Mouse (Mus musculus) left cerebral cortex, adult 8-10 months (tissue): ENCODE data around the gene Olfr544. TPM values are rescaled to one million over a fixed set of nuclear protein-coding genes. Genes with fewer than 3 reads are reported as not detected.

ENCODE experiments used
- DNase-seq, 2 experiments: peaks; one replicate each; pipeline ENCODE4 v3.0.0; 2022; ENCODE audit warnings: low spot score in 2 of 2
- total RNA-seq, 4 experiments: library from RNA; stranded (reverse); gene quantifications; 2 replicates each; pipeline ENCODE4 v1.2.4; 2022

Gene Olfr544
- total RNA-seq, 4 experiments from 2014 or later: not detected

GRCm38 (mm10) chr7:102478425-102478824 is 9.7 kb downstream of the Olfr544 start:
- no peak for DNase-seq

GRCm38 (mm10) chr7:102477377-102477776 is 10.7 kb downstream of the Olfr544 start:
- DNase-seq: no peak

GRCm38 (mm10) chr7:102476601-102477000 is 11.5 kb downstream of the Olfr544 start:
- no peak for DNase-seq

DNA sequence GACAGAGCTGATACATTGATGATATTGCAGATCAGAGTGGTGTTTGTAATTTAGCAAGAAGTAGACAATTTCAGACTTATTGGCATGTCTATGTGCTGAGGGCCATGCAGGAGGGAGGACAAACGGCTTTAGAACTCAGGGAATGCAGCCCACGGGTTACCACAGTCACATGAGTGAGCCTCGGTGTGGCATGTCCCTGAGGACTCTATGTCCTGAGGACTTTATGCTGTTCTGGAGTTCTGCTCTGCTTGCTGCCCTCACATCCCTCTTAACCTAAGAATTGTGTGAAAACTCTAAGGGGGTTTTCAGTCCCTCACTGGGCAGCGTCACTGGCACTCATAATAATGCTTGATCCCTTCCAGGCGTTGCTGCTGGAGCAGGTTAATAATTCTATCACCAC is 15.4 kb downstream of the Olfr544 start:
- no peak for DNase-seq

DNA sequence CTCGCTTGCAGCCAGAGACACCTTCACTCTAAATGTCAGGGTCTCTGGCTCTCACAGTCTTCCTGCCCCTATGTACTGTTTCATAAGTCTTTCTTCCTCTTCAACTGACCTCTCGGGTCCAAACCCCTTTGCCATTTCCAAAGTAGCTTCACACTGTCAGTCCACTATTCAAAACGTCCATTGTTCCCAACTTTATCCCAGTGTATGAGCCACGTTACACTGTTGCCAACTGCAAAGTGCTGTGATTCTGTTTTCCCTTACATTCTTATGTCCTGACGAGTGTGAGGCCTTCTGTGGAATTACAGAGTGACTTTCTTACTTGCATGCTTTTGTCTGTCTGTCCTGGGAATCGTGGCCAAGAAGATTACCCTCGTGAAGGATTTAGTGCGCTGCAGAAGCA is 20.5 kb downstream of the Olfr544 start:
- no peak for DNase-seq

GRCm38 (mm10) chr7:102458618-102459380 is 29.3 kb downstream of the Olfr544 start:
- DNase-seq: no peak

DNA sequence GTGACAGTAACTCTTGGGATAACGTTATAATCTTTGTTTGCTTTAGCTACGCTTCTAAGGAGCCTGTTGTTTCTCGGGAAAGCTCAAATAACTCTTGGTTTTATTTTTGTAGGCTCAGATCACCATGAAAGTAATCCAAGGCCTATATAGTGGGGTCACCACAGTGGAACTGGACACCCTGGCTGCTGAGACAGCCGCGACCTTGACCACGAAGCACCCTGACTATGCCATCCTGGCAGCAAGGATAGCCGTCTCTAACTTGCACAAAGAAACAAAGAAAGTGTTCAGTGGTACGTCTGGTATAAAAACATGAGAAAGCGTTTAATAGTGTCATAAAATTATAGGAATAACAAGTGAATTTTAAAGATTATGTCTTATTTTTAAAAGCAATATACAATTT is 41.7 kb downstream of the Olfr544 start:
- DNase-seq: no peak

GRCm38 (mm10) chr7:102444301-102444700 is 43.8 kb downstream of the Olfr544 start:
- no peak for DNase-seq

DNA sequence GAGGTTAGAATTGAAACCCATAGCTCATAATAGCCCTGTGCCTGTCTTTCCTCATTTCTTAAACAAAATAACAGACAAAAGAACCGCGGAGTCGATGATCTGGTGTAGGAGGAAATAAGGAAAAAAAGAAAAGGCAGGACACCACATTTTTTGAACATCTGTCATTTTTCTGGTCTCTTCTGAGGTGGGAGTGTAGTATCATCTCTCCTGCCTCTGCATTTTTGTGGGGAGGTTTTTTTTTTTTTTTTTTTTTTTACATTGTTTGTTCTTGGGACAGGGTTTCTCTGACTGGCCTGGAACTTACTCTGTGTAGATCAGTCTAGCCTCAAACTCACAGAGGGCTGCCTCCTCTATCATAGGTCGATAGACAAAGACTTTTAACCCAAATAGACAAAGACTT is 45.7 kb downstream of the Olfr544 start:
- no peak for DNase-seq

DNA sequence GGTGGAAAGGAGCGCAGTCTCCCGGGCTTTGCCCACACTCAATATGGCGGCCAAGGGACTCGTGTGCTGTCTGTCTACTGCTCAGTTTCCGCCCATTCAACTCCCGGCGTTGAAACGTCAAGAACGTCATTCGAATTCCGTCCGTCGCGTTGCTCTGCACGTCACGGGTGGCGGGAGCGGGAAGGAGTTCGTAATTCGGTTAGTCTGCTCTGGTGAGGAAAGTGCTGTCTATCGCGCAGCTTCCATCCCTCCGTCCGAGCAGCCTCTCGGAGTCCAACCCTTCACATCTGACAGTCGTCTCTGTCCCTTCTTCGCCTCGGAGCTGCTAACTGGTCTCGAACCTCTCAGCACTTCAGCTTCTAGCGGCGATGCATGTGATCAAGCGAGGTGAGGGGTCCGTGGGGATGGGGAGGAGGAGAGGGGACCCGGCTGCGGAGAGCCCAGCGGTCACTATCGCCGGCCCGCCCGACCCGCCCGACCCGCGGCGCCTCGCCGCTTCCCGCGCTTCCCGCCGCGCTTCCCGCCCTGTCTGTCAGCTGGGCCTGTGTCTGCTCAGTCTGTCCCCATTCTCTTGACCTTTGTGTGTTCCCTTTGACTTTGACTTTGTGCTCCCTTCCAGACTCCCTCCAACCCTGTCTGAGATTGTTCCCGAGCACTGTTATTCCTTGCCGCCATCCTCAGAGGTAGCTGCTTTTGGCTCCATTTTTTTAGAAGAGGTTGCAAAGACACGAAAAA is 46.3 kb downstream of the Olfr544 start, which contains the start of gene Rrm1:
TSS of gene Rrm1 (plus strand) at position 39 of the 735 bp plus-strand sequence.
- DNase-seq: peak; percentile 95 to 96

DNA sequence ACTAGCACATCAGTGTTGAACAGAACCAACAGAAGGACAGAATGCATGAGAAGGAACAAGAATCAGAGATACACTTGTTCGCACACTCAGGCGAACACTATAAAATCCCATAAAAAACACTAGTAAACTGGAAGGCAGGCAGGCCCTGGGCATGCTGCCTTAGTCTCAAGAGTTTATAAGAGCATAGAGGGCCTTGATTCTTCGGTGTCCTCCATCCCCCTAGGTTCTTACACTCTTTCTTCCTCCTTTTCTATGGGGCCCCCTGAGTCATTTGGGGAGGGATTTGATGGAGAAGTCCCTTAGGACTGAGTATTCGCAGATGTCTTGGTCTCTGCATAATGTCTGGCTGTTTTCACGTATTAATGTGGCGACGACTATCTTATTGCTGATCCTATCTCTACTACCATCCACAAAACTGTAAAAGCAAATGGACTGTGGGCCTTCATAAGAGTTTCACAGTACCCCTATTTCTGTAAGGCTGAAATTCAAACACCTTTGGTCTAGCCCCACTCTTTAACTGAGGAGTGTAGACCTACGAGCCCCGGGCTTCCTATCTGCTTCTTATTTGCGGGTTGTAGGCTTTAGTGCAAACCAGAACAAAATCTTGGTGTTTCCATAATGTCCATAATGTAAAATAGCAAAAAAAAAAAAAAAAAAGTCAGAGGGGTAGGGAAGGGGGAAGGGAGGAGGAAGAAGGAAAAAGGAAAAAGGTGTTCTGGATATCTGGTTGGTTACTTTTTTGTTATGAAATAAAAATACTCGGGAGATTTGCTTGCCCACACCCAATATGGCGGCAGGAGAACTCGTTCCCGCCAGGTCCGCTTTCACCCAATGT is 47.1 kb downstream of the Olfr544 start:
- no peak for DNase-seq

- DNase-seq: no peak
Measured at GRCm38 (mm10) chr7:102434344-102434743, 53.8 kb downstream of the Olfr544 start.

Other genes starting within 250 kb of the Olfr544 start
- 10 to 100 TPM; 34.4 to 46.5 (median 39.2) TPM for gene Rhog, start 232.3 kb downstream of the Olfr544 start, total RNA-seq
- gene Stim1, start 220.5 kb downstream of the Olfr544 start, total RNA-seq: 10 to 100 TPM; 87.0 to 97.5 (median 94.7) TPM
- 10 to 100 TPM; 12.1 to 14.6 (median 13.2) TPM for gene Rrm1, start 46.6 kb downstream of the Olfr544 start, total RNA-seq
- not detected for gene Olfr543, start 6.6 kb downstream of the Olfr544 start, total RNA-seq
- gene Olfr545, start 11.3 kb upstream of the Olfr544 start, total RNA-seq: not detected
- gene Olfr547, start 46.4 kb upstream of the Olfr544 start, total RNA-seq: not detected
- not detected for gene Olfr548-ps1, start 52.6 kb upstream of the Olfr544 start, total RNA-seq
- not detected for gene Olfr549, start 61.6 kb upstream of the Olfr544 start, total RNA-seq
- 1 to 10 TPM; 2.6 to 6.4 (median 4.6) TPM for gene Trim21, start 77.2 kb upstream of the Olfr544 start, total RNA-seq
- under 1 TPM in 3 of 4 experiments, not detected in 1; 0.23 to 0.37 (median 0.37) TPM for gene Olfr550, start 83.1 kb upstream of the Olfr544 start, total RNA-seq
- gene Olfr551, start 103.6 kb upstream of the Olfr544 start, total RNA-seq: not detected
- gene Olfr552, start 109.5 kb upstream of the Olfr544 start, total RNA-seq: under 1 TPM in 2 of 4 experiments, not detected in 2; 0.09 to 0.11 TPM
- gene Olfr553, start 129.9 kb upstream of the Olfr544 start, total RNA-seq: not detected
- not detected for gene Olfr554, start 150.1 kb upstream of the Olfr544 start, total RNA-seq
- not detected for gene Olfr555, start 170.5 kb upstream of the Olfr544 start, total RNA-seq
- not detected for gene Olfr556, start 176.6 kb upstream of the Olfr544 start, total RNA-seq
- 1 to 10 TPM; 5.2 to 6.4 (median 5.6) TPM for gene Trim68, start 199.0 kb upstream of the Olfr544 start, total RNA-seq
- not detected for gene Olfr557, start 207.6 kb upstream of the Olfr544 start, total RNA-seq
- under 1 TPM in 3 of 4 experiments, not detected in 1; 0.11 to 0.34 (median 0.33) TPM for gene Olfr558, start 213.9 kb upstream of the Olfr544 start, total RNA-seq
- gene Olfr33, start 230.8 kb upstream of the Olfr544 start, total RNA-seq: not detected
- not detected for gene Olfr559, start 239.2 kb upstream of the Olfr544 start, total RNA-seq